Mouse (Mus musculus) embryonic fibroblast, embryonic 13.5 days (primary cell): ENCODE results near the gene Mta1. TPM values are rescaled to one million over a fixed set of nuclear protein-coding genes. Genes with fewer than 3 reads are reported as not detected.
A peak's percentile ranks its signal among the peaks of the same experiment; 100 is the strongest.

Experiments used
- H3K27ac ChIP-seq: 2 replicates; pipeline ENCODE4 v1.5.1; 2012; ENCODE audit warnings: low read length, control low read depth, inconsistent platforms; ENCODE audit not compliant: insufficient read depth
- H3K4me1 ChIP-seq: 2 replicates; pipeline ENCODE4 v1.6.1; 2011; ENCODE audit warnings: low read length; ENCODE audit not compliant: control insufficient read depth, insufficient read depth
- H3K4me3 ChIP-seq: 2 replicates; pipeline ENCODE4 v1.5.1; 2011; ENCODE audit warnings: mild to moderate bottlenecking, control low read depth, low read length; ENCODE audit not compliant: insufficient read depth
- CTCF ChIP-seq: IDR thresholded peaks from 2 replicates; pipeline ENCODE4 v1.5.1; 2011; ENCODE audit warnings: mild to moderate bottlenecking, control low read depth, low read length, moderate library complexity, borderline replicate concordance; ENCODE audit not compliant: insufficient read depth
- POLR2A ChIP-seq: IDR thresholded peaks from 2 replicates; pipeline ENCODE4 v1.6.1; 2011; ENCODE audit warnings: low read depth, mild to moderate bottlenecking, control low read depth, low read length, moderate library complexity
- polyA plus RNA-seq: library from polyadenylated mRNA; stranded (reverse); fragments of >200 nt; gene quantifications from 2 replicates; pipeline ENCODE4 v1.2.4, GENCODE M21; 2011; ENCODE audit warnings: low read depth; ENCODE audit not compliant: missing spikeins, insufficient read length

Mta1 gene
- polyA plus RNA-seq, 1 experiment: 86.5 TPM

- H3K4me1 ChIP-seq: peaks cover 2% of the 10 kb centered on the region; the same call in 1 of the 2 replicates
- peak; percentile 78 for TF ChIP-seq POLR2A
- TF ChIP-seq CTCF: no peak
- H3K27ac ChIP-seq: peak within 1 kb of the TSS; percentile 12; the same call in 1 of the 2 replicates
- H3K4me3 ChIP-seq: peak within 1 kb of the TSS; percentile 75
Measured at GRCm38 (mm10) chr12:113139908-113140615, 42.0 kb downstream of the Mta1 start, which contains the start of gene Crip2. TSS of gene Crip2 (plus strand) at chr12:113140236.

GRCm38 (mm10) chr12:113140616-113141411 lies 42.7 kb downstream of the Mta1 start:
- TF ChIP-seq POLR2A: no peak
- TF ChIP-seq CTCF: no peak
- H3K27ac ChIP-seq: peak overlapping the region; percentile 14; the same call in 1 of the 2 replicates
- peak overlapping the region; percentile 75 for H3K4me3 ChIP-seq
- H3K4me1 ChIP-seq: peaks cover 2% of the 10 kb centered on the region; the same call in 1 of the 2 replicates

- Histone ChIP-seq H3K27ac (peak overlapping the region; percentile 14; the same call in 1 of the 2 replicates), H3K4me3 (peak overlapping the region; percentile 75), H3K4me1 (peaks cover 2% of the 10 kb centered on the region; the same call in 1 of the 2 replicates)
Measured at GRCm38 (mm10) chr12:113141531-113141973, 43.5 kb downstream of the Mta1 start.

DNA sequence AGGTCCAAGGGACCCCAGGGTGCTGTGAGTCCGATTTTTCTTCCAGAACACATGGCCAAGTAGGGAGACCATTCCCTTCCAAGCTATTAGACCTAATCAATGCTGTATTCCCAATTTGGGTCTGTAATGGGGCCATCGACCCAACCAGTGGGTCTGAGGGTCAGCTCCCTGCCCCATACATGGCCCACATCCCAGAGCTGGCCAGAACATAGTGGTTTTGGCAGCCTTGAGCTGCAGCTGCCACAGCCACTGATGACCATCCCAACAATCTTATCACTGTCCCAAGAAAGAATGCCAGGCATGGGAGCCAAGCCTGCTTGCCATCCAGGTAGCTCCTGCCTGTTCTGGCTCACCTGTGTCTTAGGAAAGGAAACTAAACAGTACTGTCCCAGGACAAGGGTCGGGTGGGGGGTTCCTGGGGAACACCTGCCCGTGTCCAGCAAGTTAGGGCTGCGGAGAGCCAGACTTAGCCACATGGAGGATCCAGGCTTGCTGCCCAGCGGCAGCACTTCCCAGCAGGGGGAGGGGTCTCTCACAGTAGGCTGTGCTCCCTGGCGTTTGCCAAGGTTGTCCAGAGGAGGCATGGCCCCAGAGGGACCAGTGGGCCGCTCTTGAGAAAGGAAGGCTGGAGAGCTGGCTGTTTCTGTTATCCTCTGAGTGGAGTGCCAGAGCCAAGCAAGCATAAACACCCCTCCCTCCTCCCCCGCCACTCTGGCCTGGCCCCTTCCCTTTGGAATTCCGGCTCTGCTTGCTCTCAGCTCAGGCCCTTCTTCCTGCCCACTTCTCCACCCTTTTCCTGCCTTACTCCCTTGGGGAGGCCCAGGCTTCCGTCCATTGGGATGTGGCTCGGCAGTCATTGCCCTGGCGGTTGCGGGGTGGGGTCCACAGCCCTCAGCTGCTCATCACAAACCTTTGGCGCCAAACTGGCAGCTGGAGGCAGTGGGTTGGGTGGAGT lies 44.2 kb downstream of the Mta1 start:
- peaks cover 2% of the 10 kb centered on the region; the same call in 1 of the 2 replicates for H3K4me1 ChIP-seq
- H3K27ac ChIP-seq: 0 out of 2 replicates have a peak overlapping the region, but pooled peaks have one; percentile 1
- H3K4me3 ChIP-seq: peak overlapping the region; percentile 75
- 0 out of 2 replicates have a peak, but pooled peaks have one; percentile 20 for TF ChIP-seq POLR2A
- TF ChIP-seq CTCF: no peak

More at GRCm38 (mm10) chr12:113141531-113141973, 43.5 kb downstream of the Mta1 start:
- TF ChIP-seq CTCF (no peak), POLR2A (no peak)

DNA sequence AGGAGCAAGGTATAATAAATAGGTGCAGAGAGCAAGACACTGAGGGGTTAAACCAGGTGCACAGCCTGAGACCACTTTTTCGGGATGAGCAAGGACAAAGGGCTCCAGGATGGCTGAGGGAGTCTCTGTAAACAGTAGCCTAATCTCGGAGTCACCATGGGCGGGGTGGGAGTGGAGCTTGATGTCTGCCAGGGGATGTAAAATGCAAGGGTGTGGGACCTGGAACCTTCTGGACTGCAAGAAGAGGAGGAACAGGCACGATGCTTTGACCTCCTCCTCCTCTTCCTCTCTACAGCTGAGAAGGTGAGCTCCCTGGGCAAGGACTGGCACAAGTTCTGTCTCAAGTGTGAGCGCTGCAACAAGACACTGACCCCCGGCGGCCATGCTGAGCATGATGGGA lies 45.1 kb downstream of the Mta1 start:
- peaks cover 2% of the 10 kb centered on the region; the same call in 1 of the 2 replicates for H3K4me1 ChIP-seq
- TF ChIP-seq CTCF (no peak), POLR2A (no peak)
- peak overlapping the region; percentile 25; the same call in 1 of the 2 replicates for H3K4me3 ChIP-seq

GRCm38 (mm10) chr12:113144001-113144756 lies 46.1 kb downstream of the Mta1 start:
- TF ChIP-seq CTCF: peak; percentile 46; the same call in 1 of the 2 replicates
- TF ChIP-seq POLR2A: no peak
- Histone ChIP-seq H3K27ac (no peak overlapping the region), H3K4me3 (no peak overlapping the region), H3K4me1 (peaks cover 2% of the 10 kb centered on the region; the same call in 1 of the 2 replicates)

More for the DNA sequence above, 45.1 kb downstream of the Mta1 start:
- no peak overlapping the region for H3K27ac ChIP-seq

DNA sequence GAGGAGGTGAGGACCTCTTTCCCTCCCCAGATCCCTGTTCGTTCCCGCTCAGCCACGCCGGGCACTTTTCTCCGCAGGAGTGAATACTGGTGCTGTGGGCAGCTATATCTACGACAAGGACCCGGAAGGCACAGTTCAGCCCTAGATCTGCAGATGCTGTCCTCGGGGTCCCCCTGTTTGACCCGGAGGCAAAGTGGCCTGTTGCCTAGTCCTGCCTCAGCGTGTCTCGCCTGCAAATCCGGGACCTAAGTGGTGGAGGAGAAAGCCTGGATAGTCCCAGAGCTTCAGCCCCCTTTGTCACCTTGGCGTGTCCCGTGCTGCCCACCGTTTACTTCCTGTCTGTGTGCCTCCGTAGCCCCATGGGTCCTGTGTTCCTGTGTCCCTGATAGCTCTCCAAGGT lies 46.8 kb downstream of the Mta1 start:
- Histone ChIP-seq H3K4me1 (no peaks in the 10 kb centered on the region), H3K27ac (no peak overlapping the region), H3K4me3 (no peak overlapping the region)
- TF ChIP-seq POLR2A: no peak
- TF ChIP-seq CTCF: no peak

DNA sequence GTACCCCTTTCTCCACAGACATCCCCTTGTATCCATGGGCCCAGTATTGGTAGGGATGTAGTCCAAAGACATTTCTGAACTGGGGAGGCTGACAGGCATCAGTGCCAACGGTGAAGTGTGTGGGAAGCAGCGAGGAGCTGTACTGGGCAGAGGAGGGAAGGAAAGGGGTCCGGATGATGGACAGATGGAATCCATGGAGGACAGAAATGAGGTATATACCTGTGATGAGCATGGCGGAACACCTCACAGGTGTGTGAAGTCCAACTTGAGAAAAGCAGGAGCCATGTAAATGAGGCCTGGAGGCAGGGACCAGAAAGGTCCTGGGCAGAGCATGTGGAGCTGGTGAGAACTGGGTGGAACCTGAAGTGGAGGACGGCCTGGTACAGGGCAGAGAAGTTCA lies 47.5 kb downstream of the Mta1 start:
- TF ChIP-seq POLR2A (no peak), CTCF (no peak)
- Histone ChIP-seq H3K4me1 (no peaks in the 10 kb centered on the region), H3K27ac (no peak overlapping the region), H3K4me3 (no peak overlapping the region)
